Mouse (Mus musculus) myocyte (in vitro differentiated cells): ENCODE measurements around the gene Sema4d.

Source experiments
- CEBPB ChIP-seq: IDR thresholded peaks from 2 replicates; pipeline ENCODE4 v1.6.1; 2011; ENCODE audit warnings: mild to moderate bottlenecking, moderate library complexity; ENCODE audit not compliant: poor library complexity, insufficient read depth, severe bottlenecking
- E2F4 ChIP-seq: IDR thresholded peaks from one replicate; pipeline ENCODE4 v1.6.1; 2011; ENCODE audit warnings: mild to moderate bottlenecking, control low read depth, moderate library complexity; ENCODE audit not compliant: insufficient read depth
- MAX ChIP-seq: IDR thresholded peaks from one replicate; pipeline ENCODE4 v1.6.1; 2011; ENCODE audit warnings: low read depth, mild to moderate bottlenecking, control low read depth
- MYOD1 ChIP-seq, 3 experiments: IDR thresholded peaks; one replicate each; pipeline ENCODE4 v1.6.1; 2011; ENCODE audit warnings: control low read depth in 2 of 3, low read depth in 2 of 3, mild to moderate bottlenecking in 2 of 3, moderate library complexity in 1 of 3; ENCODE audit not compliant: insufficient read length in 2 of 3, control insufficient read depth in 1 of 3
- MYOG ChIP-seq, 3 experiments: IDR thresholded peaks; one replicate each; pipeline ENCODE4 v1.6.1; 2011; ENCODE audit warnings: control low read depth in 2 of 3, low read depth in 2 of 3, mild to moderate bottlenecking in 2 of 3; ENCODE audit not compliant: insufficient read length in 2 of 3, control insufficient read depth in 1 of 3, insufficient read depth in 1 of 3
- POLR2A ChIP-seq: IDR thresholded peaks from one replicate; pipeline ENCODE4 v1.6.1; 2011; ENCODE audit warnings: low read depth, mild to moderate bottlenecking, control low read depth, moderate library complexity; ENCODE audit not compliant: insufficient read length
- POLR2AphosphoS2 ChIP-seq: IDR thresholded peaks from one replicate; pipeline ENCODE4 v1.6.1; 2011; ENCODE audit warnings: low read depth, control low read depth; ENCODE audit not compliant: insufficient read length
- REST ChIP-seq: IDR thresholded peaks from one replicate; pipeline ENCODE4 v1.6.1; 2011; ENCODE audit warnings: mild to moderate bottlenecking, control low read depth, moderate library complexity; ENCODE audit not compliant: insufficient read depth, insufficient read length
- TCF12 ChIP-seq: IDR thresholded peaks from one replicate; pipeline ENCODE4 v1.6.1; 2011; ENCODE audit warnings: mild to moderate bottlenecking, control low read depth; ENCODE audit not compliant: poor library complexity, insufficient read depth, severe bottlenecking
- TCF3 ChIP-seq: IDR thresholded peaks from one replicate; pipeline ENCODE4 v1.6.1; 2011; ENCODE audit warnings: low read depth, control low read depth; ENCODE audit not compliant: insufficient read length
- USF1 ChIP-seq: IDR thresholded peaks from one replicate; pipeline ENCODE4 v1.6.1; 2011; ENCODE audit warnings: low read depth, mild to moderate bottlenecking, control low read depth, moderate library complexity

DNA sequence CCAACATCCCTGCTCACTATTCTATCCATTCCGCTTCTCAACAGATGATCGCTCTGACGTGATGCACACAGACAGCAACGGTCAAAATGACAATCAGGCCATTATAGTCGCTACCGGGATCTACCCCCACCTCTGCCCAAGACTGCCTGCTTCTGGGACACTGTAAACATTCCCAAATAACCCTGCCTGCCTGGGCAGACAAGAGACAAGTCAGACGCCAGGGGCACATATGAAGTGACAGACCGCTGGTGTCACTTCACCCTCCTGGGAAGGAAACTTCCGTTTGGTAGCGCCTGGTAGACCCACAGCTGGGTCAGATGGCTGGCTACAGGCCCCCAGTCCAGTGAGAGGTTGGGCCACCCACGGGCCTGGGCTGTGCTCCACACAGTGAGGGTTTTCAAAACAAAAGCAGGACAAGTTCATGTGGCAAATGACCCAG, 1.4 kb downstream of the Sema4d start:
- TF ChIP-seq MAX (no peak), POLR2A (no peak), USF1 (no peak), TCF12 (no peak), MYOG (IDR thresholded peaks at IDR 0.05; ENCODE audit: control insufficient read depth in 1 of 3, insufficient read depth in 1 of 3, insufficient read length in 2 of 3, low read depth in 2 of 3) (no peak), MYOD1 (IDR thresholded peaks at IDR 0.05; ENCODE audit: control insufficient read depth in 1 of 3, insufficient read length in 2 of 3, low read depth in 2 of 3) (no peak), E2F4 (no peak), REST (no peak), TCF3 (no peak), CEBPB (no peak), POLR2AphosphoS2 (no peak)
